Mouse (Mus musculus): ENCODE data around the gene Large2. TPM values are rescaled to one million over a fixed set of nuclear protein-coding genes. Genes with fewer than 3 reads are reported as not detected.

Large2 gene
- polyA plus RNA-seq, 1 experiment from 2014 or later, result 11.1 TPM

- H3K27me3 ChIP-seq (replicated peaks; ENCODE audit: control insufficient read depth, insufficient read depth, low read length), result peaks cover 17% of the 10 kb centered on the region
- 6% methylated on average over 19 of the region's 45 CpGs for WGBS
- peak overlapping the region; percentile 46 for H3K4me3 ChIP-seq (ENCODE audit: low read depth, low read length)
- DNase-seq (ENCODE audit: low spot score) (peak; percentile 80), ATAC-seq (ENCODE audit: low read depth) (peak; percentile 10; the same call in 1 of the 2 replicates)
- H3K36me3 ChIP-seq (ENCODE audit: control insufficient read depth, insufficient read depth, low read length), result no peaks in the 10 kb centered on the region
- H3K4me2 ChIP-seq (ENCODE audit: low read depth, low read length), result peak overlapping the region; percentile 88
- no peaks in the 10 kb centered on the region for H3K9me3 ChIP-seq (ENCODE audit: control insufficient read depth, low read length)
- H3K4me1 ChIP-seq (ENCODE audit: control insufficient read depth, insufficient read depth, low read length), result peaks cover 28% of the 10 kb centered on the region
- H3K9ac ChIP-seq (ENCODE audit: low read depth, low read length), result peak overlapping the region; percentile 61
- peak overlapping the region; percentile 61 for H3K27ac ChIP-seq (replicated peaks; ENCODE audit: low read depth, low read length)
Observed at GRCm38 (mm10) chr2:92370821-92371805, 3.6 kb downstream of the Large2 start.

DNA sequence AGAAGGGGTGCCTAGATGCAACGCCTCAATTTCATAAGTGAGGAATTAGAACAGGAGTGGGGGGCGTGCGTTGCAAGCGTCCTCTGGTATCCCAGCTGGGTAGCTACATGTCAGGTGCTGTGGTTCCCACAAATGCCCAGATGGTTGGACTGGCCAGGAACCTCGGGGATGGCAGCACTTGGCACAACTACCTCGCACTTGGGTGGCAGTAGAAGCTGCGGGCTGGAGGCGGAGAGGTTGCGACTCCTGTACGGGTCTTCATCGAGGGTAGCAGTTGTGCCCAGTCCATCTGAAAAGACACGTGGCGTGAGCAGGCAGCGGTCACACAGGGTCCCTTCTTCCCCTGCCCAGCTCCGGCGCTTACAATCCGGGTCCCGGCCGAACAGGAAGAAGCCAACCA, 4.3 kb downstream of the Large2 start:
- ATAC-seq (ENCODE audit: low read depth) (no peak), DNase-seq (ENCODE audit: low spot score) (no peak)
- Histone ChIP-seq H3K4me3 (ENCODE audit: low read depth, low read length) (peak overlapping the region; percentile 46), H3K36me3 (ENCODE audit: control insufficient read depth, insufficient read depth, low read length) (no peaks in the 10 kb centered on the region), H3K4me2 (ENCODE audit: low read depth, low read length) (peak overlapping the region; percentile 88), H3K27ac (replicated peaks; ENCODE audit: low read depth, low read length) (no peak overlapping the region), H3K9me3 (ENCODE audit: control insufficient read depth, low read length) (no peaks in the 10 kb centered on the region), H3K27me3 (replicated peaks; ENCODE audit: control insufficient read depth, insufficient read depth, low read length) (peaks cover 17% of the 10 kb centered on the region), H3K9ac (ENCODE audit: low read depth, low read length) (peak overlapping the region; percentile 61), H3K4me1 (ENCODE audit: control insufficient read depth, insufficient read depth, low read length) (peaks cover 23% of the 10 kb centered on the region)
- WGBS, result 25% methylated on average over 11 of the region's 19 CpGs

DNA sequence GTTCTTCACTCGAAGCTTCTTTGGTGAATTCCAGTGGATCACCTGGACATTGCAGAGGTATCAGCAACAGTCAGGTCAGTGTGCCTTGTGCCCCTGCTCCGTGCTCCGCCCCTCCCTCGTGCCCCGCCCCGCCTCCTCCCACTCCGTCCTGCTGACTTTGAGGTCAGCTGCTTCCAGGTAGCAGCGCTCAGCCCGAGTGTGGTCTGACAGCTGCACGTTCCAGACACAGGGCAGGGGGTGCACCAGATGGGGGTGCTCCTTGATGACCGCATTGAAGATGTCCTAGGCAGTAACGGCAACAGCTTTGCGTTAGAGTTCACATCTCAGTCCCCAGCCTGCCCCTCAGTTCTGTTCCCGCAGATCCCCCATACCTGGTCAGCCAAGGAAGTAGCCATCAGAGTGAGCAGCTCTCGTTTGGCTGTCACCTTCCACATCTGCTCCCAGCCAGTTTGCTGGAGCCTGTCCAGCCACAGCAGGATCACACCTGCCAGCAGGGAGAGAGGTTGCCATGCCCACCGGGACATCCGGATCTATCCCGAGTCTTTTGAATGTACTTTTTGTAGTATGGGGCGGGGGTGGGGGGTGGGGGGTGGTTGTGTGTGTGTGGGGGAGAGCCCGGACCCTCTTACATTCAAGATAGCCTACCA, 7.2 kb downstream of the Large2 start:
- H3K9ac ChIP-seq (ENCODE audit: low read depth, low read length), result no peak overlapping the region
- 35% methylated on average over 20 of the region's 20 CpGs for WGBS

DNA sequence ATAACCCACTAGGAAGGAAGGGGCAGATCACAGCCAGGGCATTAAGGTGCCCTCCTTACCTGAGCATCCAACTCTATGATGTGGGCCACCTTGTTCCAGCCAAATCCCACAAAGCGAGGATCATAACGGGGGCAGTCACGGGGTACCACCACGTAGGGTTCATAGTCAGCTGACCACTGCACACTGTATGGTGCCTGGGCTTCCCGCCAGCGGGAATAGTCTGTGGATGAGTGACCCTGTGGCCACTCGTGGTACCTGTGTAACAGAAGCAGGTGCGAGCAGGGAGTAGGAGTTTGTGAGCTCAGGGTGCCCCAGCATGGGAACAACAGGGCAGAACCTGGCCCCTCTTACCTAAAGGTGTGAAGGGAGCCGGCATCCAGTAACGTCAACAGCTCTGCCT, 9.1 kb downstream of the Large2 start:
- no peak for DNase-seq (ENCODE audit: low spot score)
- Histone ChIP-seq H3K4me1 (ENCODE audit: control insufficient read depth, insufficient read depth, low read length) (peaks cover 6% of the 10 kb centered on the region), H3K27me3 (replicated peaks; ENCODE audit: control insufficient read depth, insufficient read depth, low read length) (peaks cover 8% of the 10 kb centered on the region), H3K9ac (ENCODE audit: low read depth, low read length) (no peak overlapping the region), H3K36me3 (ENCODE audit: control insufficient read depth, insufficient read depth, low read length) (peaks cover 29% of the 10 kb centered on the region), H3K4me3 (ENCODE audit: low read depth, low read length) (no peak overlapping the region), H3K4me2 (ENCODE audit: low read depth, low read length) (no peak overlapping the region), H3K9me3 (ENCODE audit: control insufficient read depth, low read length) (no peaks in the 10 kb centered on the region), H3K27ac (replicated peaks; ENCODE audit: low read depth, low read length) (no peak overlapping the region)
- no peak for ATAC-seq (ENCODE audit: low read depth)
- 89% methylated on average over 10 of the region's 10 CpGs for WGBS

More for the DNA sequence above, 7.2 kb downstream of the Large2 start:
- Histone ChIP-seq H3K27me3 (replicated peaks; ENCODE audit: control insufficient read depth, insufficient read depth, low read length) (peaks cover 17% of the 10 kb centered on the region), H3K4me2 (ENCODE audit: low read depth, low read length) (no peak overlapping the region), H3K9me3 (ENCODE audit: control insufficient read depth, low read length) (no peaks in the 10 kb centered on the region), H3K27ac (replicated peaks; ENCODE audit: low read depth, low read length) (no peak overlapping the region), H3K36me3 (ENCODE audit: control insufficient read depth, insufficient read depth, low read length) (peaks cover 17% of the 10 kb centered on the region; the same call in 1 of the 2 replicates), H3K4me3 (ENCODE audit: low read depth, low read length) (no peak overlapping the region), H3K4me1 (ENCODE audit: control insufficient read depth, insufficient read depth, low read length) (peaks cover 19% of the 10 kb centered on the region)
- no peak for DNase-seq (ENCODE audit: low spot score)
- no peak for ATAC-seq (ENCODE audit: low read depth)

- Histone ChIP-seq H3K9ac (ENCODE audit: low read depth, low read length) (no peak overlapping the region), H3K9me3 (ENCODE audit: control insufficient read depth, low read length) (no peaks in the 10 kb centered on the region), H3K36me3 (ENCODE audit: control insufficient read depth, insufficient read depth, low read length) (peaks cover 44% of the 10 kb centered on the region), H3K4me1 (ENCODE audit: control insufficient read depth, insufficient read depth, low read length) (no peaks in the 10 kb centered on the region), H3K4me3 (ENCODE audit: low read depth, low read length) (no peak overlapping the region), H3K27me3 (replicated peaks; ENCODE audit: control insufficient read depth, insufficient read depth, low read length) (no peaks in the 10 kb centered on the region), H3K4me2 (ENCODE audit: low read depth, low read length) (no peak overlapping the region), H3K27ac (replicated peaks; ENCODE audit: low read depth, low read length) (no peak overlapping the region)
- DNase-seq (ENCODE audit: low spot score) (no peak), ATAC-seq (ENCODE audit: low read depth) (no peak)
- 73% methylated on average over 4 of the region's 4 CpGs for WGBS
Observed at GRCm38 (mm10) chr2:92364086-92364485, 10.6 kb downstream of the Large2 start.

- no peaks in the 10 kb centered on the region for H3K27me3 ChIP-seq (replicated peaks; ENCODE audit: control insufficient read depth, insufficient read depth, low read length)
- DNase-seq (ENCODE audit: low spot score), result peak; percentile 67
- no peak overlapping the region for H3K9ac ChIP-seq (ENCODE audit: low read depth, low read length)
- peaks cover 58% of the 10 kb centered on the region for H3K36me3 ChIP-seq (ENCODE audit: control insufficient read depth, insufficient read depth, low read length)
- no peaks in the 10 kb centered on the region for H3K4me1 ChIP-seq (ENCODE audit: control insufficient read depth, insufficient read depth, low read length)
- 92% methylated on average over 6 of the region's 6 CpGs for WGBS
- no peak overlapping the region for H3K4me2 ChIP-seq (ENCODE audit: low read depth, low read length)
- no peaks in the 10 kb centered on the region for H3K9me3 ChIP-seq (ENCODE audit: control insufficient read depth, low read length)
- peak overlapping the region; percentile 48; the same call in 1 of the 2 replicates for H3K27ac ChIP-seq (replicated peaks; ENCODE audit: low read depth, low read length)
- H3K4me3 ChIP-seq (ENCODE audit: low read depth, low read length), result no peak overlapping the region
- peak; percentile 64; the same call in 1 of the 2 replicates for ATAC-seq (ENCODE audit: low read depth)
Observed at GRCm38 (mm10) chr2:92362571-92363228, 12.0 kb downstream of the Large2 start.

DNA sequence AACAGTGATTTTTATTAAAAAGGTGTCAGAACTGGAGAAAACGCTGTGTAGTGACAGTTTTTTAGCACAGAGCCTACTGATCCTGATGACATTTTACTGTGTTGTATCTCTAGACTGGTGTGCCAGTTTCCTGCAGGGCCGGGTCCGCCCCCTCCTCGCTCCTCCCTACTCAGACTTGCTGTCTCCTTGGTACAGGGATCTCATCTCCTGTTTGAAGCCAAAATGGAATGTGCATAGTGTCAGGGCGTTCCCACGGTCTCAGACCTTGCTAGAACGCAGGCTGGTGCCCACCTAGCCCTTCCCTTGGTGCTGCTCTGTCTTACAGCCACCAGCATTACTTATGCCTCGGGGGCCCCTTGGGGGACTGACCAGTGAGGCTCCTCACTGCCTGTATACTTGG, 12.9 kb downstream of the Large2 start:
- no peak overlapping the region for H3K9ac ChIP-seq (ENCODE audit: low read depth, low read length)
- H3K4me2 ChIP-seq (ENCODE audit: low read depth, low read length), result no peak overlapping the region
- 81% methylated on average over 8 of the region's 8 CpGs for WGBS
- no peaks in the 10 kb centered on the region for H3K9me3 ChIP-seq (ENCODE audit: control insufficient read depth, low read length)
- DNase-seq (ENCODE audit: low spot score) (no peak), ATAC-seq (ENCODE audit: low read depth) (no peak)
- no peaks in the 10 kb centered on the region for H3K27me3 ChIP-seq (replicated peaks; ENCODE audit: control insufficient read depth, insufficient read depth, low read length)
- H3K4me3 ChIP-seq (ENCODE audit: low read depth, low read length), result no peak overlapping the region
- H3K36me3 ChIP-seq (ENCODE audit: control insufficient read depth, insufficient read depth, low read length), result peaks cover 67% of the 10 kb centered on the region
- H3K27ac ChIP-seq (replicated peaks; ENCODE audit: low read depth, low read length), result peak overlapping the region; percentile 48; the same call in 1 of the 2 replicates
- H3K4me1 ChIP-seq (ENCODE audit: control insufficient read depth, insufficient read depth, low read length), result no peaks in the 10 kb centered on the region

DNA sequence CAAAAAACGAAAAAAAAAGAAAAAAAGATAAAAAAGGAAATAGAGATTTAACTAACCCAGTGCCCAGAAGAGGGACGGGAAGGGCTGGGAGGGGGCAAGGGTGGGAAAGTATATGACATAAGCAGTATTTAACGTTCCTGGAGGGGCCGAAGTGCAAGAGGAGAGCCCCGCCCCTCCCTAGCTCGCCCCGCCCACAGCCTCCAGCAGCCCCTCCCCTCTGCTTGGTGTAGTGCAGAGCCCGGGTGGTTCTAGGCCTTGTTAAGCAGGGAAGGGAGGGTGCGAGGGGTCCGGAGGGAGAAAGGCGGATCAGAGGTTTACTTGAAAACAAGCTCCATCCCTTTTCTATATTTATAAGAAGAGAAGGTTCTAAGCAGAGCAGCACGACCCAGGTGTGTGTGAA, 13.8 kb downstream of the Large2 start:
- WGBS, result 32% methylated on average over 12 of the region's 12 CpGs
- no peaks in the 10 kb centered on the region for H3K27me3 ChIP-seq (replicated peaks; ENCODE audit: control insufficient read depth, insufficient read depth, low read length)
- H3K9me3 ChIP-seq (ENCODE audit: control insufficient read depth, low read length), result no peaks in the 10 kb centered on the region
- no peaks in the 10 kb centered on the region for H3K4me1 ChIP-seq (ENCODE audit: control insufficient read depth, insufficient read depth, low read length)
- H3K4me3 ChIP-seq (ENCODE audit: low read depth, low read length), result no peak overlapping the region
- H3K36me3 ChIP-seq (ENCODE audit: control insufficient read depth, insufficient read depth, low read length), result peaks cover 72% of the 10 kb centered on the region
- no peak overlapping the region for H3K9ac ChIP-seq (ENCODE audit: low read depth, low read length)
- no peak overlapping the region for H3K27ac ChIP-seq (replicated peaks; ENCODE audit: low read depth, low read length)
- DNase-seq (ENCODE audit: low spot score), result no peak
- H3K4me2 ChIP-seq (ENCODE audit: low read depth, low read length), result no peak overlapping the region
- no peak for ATAC-seq (ENCODE audit: low read depth)
